Mouse (Mus musculus) CH12.LX (cell line): ENCODE measurements at regions not wholly inside any gene's neighbourhood (a gene's known extent, or its start where the extent isn't known, plus 50 kb on each side); places are given as distances from the start of the nearest gene placed in this dataset.

Experiments used
- DNase-seq: peaks from one replicate; pipeline ENCODE4 v3.0.0-alpha.2; 2013; ENCODE audit errors: extremely low read depth
- H3K27ac ChIP-seq: 2 replicates; pipeline ENCODE4 v1.5.1; 2012; ENCODE audit warnings: low read depth, mild to moderate bottlenecking, control low read depth, moderate library complexity; ENCODE audit not compliant: insufficient read depth
- H3K27me3 ChIP-seq: replicated peaks from 2 replicates; pipeline ENCODE3; 2012; ENCODE audit warnings: inconsistent platforms
- H3K36me3 ChIP-seq, 2 experiments: replicated peaks in 1 of 2; 2 replicates each; pipeline versions ENCODE3 to v1.6.1; 2012; ENCODE audit warnings: inconsistent platforms in 1 of 2, low read length in 1 of 2, mild to moderate bottlenecking in 1 of 2, mixed read lengths in 1 of 2, moderate library complexity in 1 of 2; ENCODE audit not compliant: control insufficient read depth in 1 of 2, insufficient read depth in 1 of 2
- H3K4me1 ChIP-seq, 2 experiments: 2 replicates each; pipeline ENCODE4 v1.6.1; 2012; ENCODE audit warnings: inconsistent platforms in 1 of 2, moderate library complexity in 1 of 2; ENCODE audit not compliant: insufficient read depth in 2 of 2, control insufficient read depth in 1 of 2
- H3K4me2 ChIP-seq: 2 replicates; pipeline ENCODE4 v1.6.1; 2012; ENCODE audit warnings: low read depth, mild to moderate bottlenecking, control low read depth; ENCODE audit not compliant: poor library complexity, insufficient read depth, severe bottlenecking
- H3K4me3 ChIP-seq, 3 experiments: fragments of 150-350 bp in 1 of 3; sonication (generic) in 1 of 3; replicated peaks in 1 of 3; 2 replicates each; pipeline versions ENCODE3 to v1.5.1; 2011 to 2012; ENCODE audit warnings: low read depth in 2 of 3, low read length in 2 of 3, mild to moderate bottlenecking in 2 of 3, moderate library complexity in 2 of 3, control low read depth in 1 of 3, improper control_type of control experiment in 1 of 3, inconsistent platforms in 1 of 3, mixed read lengths in 1 of 3; ENCODE audit not compliant: poor library complexity in 1 of 3
- H3K79me2 ChIP-seq: replicated peaks from 2 replicates; pipeline ENCODE4 v1.6.1; 2012; ENCODE audit warnings: mild to moderate bottlenecking, moderate library complexity; ENCODE audit not compliant: control insufficient read depth, poor library complexity, insufficient read depth, severe bottlenecking; ENCODE audit errors: extremely low read depth
- H3K9ac ChIP-seq: 2 replicates; pipeline ENCODE4 v1.6.1; 2012; ENCODE audit warnings: low read depth, mild to moderate bottlenecking, control low read depth, moderate library complexity; ENCODE audit not compliant: insufficient read depth
- H3K9me3 ChIP-seq: replicated peaks from 2 replicates; pipeline ENCODE3; 2012; ENCODE audit warnings: low read length, inconsistent platforms, mixed read lengths
- CTCF ChIP-seq, 2 experiments: IDR thresholded peaks in 1 of 2; conservative IDR thresholded peaks in 1 of 2; 2 replicates each; pipeline ENCODE4 v1.5.1; 2011 to 2012; ENCODE audit warnings: low read depth in 2 of 2, low read length in 2 of 2, improper control_type of control experiment in 1 of 2, inconsistent platforms in 1 of 2, mild to moderate bottlenecking in 1 of 2, moderate library complexity in 1 of 2
- IRF4 ChIP-seq: IDR thresholded peaks from 2 replicates; pipeline ENCODE4 v1.6.1; 2014; ENCODE audit warnings: low read depth, mild to moderate bottlenecking, inconsistent platforms, low read length, improper control_type of control experiment
- KAT2A ChIP-seq: IDR thresholded peaks from 2 replicates; pipeline ENCODE4 v1.6.1; 2012; ENCODE audit warnings: low read length, improper control_type of control experiment, inconsistent platforms; ENCODE audit not compliant: insufficient replicate concordance
- MEF2A ChIP-seq: IDR thresholded peaks from 2 replicates; pipeline ENCODE4 v1.6.1; 2014; ENCODE audit warnings: low read depth, mild to moderate bottlenecking, inconsistent platforms, low read length, improper control_type of control experiment, borderline replicate concordance
- MXI1 ChIP-seq: IDR thresholded peaks from 2 replicates; pipeline ENCODE4 v1.6.1; 2011; ENCODE audit warnings: mild to moderate bottlenecking, low read depth, low read length, improper control_type of control experiment
- NELFE ChIP-seq: IDR thresholded peaks from 2 replicates; pipeline ENCODE4 v1.6.1; 2011; ENCODE audit warnings: low read depth, low read length, improper control_type of control experiment
- POLR2A ChIP-seq: IDR thresholded peaks from 2 replicates; pipeline ENCODE4 v1.6.1; 2011; ENCODE audit warnings: low read depth, mild to moderate bottlenecking, improper control_type of control experiment, low read length
- SMC3 ChIP-seq: IDR thresholded peaks from 2 replicates; pipeline ENCODE4 v1.6.1; 2011; ENCODE audit warnings: low read depth, low read length, improper control_type of control experiment
- TBP ChIP-seq: conservative IDR thresholded peaks from 2 replicates; pipeline ENCODE4 v1.6.1; 2011; ENCODE audit warnings: low read depth, low read length, improper control_type of control experiment
- TCF12 ChIP-seq: IDR thresholded peaks from 2 replicates; pipeline ENCODE4 v1.6.1; 2014; ENCODE audit warnings: low read depth, mild to moderate bottlenecking, inconsistent platforms, low read length, improper control_type of control experiment
- USF1 ChIP-seq: IDR thresholded peaks from 2 replicates; pipeline ENCODE4 v1.6.1; 2014; ENCODE audit warnings: low read depth, mild to moderate bottlenecking, inconsistent platforms, low read length, improper control_type of control experiment
- ZKSCAN1 ChIP-seq: IDR thresholded peaks from 2 replicates; pipeline ENCODE4 v1.6.1; 2012; ENCODE audit warnings: low read depth, inconsistent platforms, low read length, improper control_type of control experiment, borderline replicate concordance
- ZMIZ1 ChIP-seq: IDR thresholded peaks from 2 replicates; pipeline ENCODE4 v1.6.1; 2012; ENCODE audit warnings: low read depth, mild to moderate bottlenecking, inconsistent platforms, low read length, improper control_type of control experiment
- ZNF384 ChIP-seq: IDR thresholded peaks from 2 replicates; pipeline ENCODE4 v1.6.1; 2012; ENCODE audit warnings: low read depth, low read length, improper control_type of control experiment, inconsistent platforms
- dilution Hi-C: fragments of 300-500 bp; cut with MboI; formaldehyde crosslinking; loops from 2 replicates; pipeline ENCODE4 v1.14.3; 2020; ENCODE audit warnings: low sequenced_read_pairs; ENCODE audit not compliant: extremely low pct_unique_long_range_greater_than_20kb, extremely low pct_ligation_motif_present
- in situ Hi-C: fragments of 300-500 bp; cut with MboI; formaldehyde crosslinking; loops from 3 replicates; pipeline ENCODE4 v1.14.3; 2019; ENCODE audit warnings: low sequenced_read_pairs, low pct_ligation_motif_present, low pct_unique_long_range_greater_than_20kb, mixed read lengths

DNA sequence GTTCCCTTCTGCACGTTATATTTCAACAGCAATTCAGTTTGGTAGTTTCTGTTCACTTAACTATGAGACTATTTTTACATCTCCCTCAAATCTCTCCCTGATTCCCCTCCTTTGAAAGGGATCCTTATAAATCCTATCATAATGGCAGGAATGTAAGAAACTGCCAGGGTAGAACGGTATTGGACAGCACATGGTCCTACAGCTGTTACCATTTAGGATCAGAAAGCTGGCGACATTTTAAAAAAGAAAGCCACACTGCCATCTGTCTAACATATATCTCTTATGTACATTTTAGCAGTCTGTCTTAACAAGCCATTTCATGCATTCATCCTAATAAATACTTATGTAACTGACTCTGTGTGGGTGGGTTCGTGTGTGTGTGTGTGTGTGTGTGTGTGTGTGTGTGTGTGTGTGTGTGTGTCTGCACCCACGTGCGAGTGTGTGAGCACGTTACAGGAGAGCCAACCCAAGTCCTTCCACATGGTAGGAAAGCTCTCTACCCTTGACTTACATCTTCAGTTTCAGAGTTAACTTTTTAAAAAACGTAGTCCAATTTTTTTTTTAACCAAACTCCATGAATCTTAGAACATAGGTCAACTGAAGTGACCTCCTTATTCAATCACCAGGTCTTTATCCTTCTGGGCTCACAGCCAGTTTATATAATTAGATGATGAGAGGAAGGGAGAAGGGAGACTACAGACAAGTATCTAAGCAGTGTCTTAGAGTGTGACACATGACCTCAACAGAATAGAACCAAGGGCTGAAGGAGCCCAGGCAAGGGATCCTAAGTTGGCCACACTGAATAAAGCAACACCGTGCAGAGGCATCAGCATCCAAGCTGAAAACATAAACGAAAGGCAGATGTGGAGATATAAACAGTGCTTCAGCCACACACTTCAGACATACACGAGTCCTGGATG lies 414.5 kb upstream of the Cdh11 start:
- H3K9ac ChIP-seq = no peak overlapping the region
- H3K79me2 ChIP-seq = no peaks in the 10 kb centered on the region
- in situ Hi-C loops (no loop called here), dilution Hi-C loops (no loop called here)
- H3K36me3 ChIP-seq = no peaks in the 10 kb centered on the region
- TF ChIP-seq USF1 = no peak
- TF ChIP-seq TBP = no peak
- TF ChIP-seq ZNF384 = no peak
- TF ChIP-seq CTCF (conservative IDR thresholded peaks at IDR 0.05 in 1 of 2, IDR thresholded peaks at IDR 0.05 in 1 of 2; ENCODE audit: low read depth in 2 of 2, low read length in 2 of 2) = no peak
- no peak overlapping the region for H3K4me3 ChIP-seq
- peaks cover 58% of the 10 kb centered on the region for H3K9me3 ChIP-seq
- no peak for DNase-seq
- no peak overlapping the region for H3K4me2 ChIP-seq
- H3K4me1 ChIP-seq = no peaks in the 10 kb centered on the region
- H3K27ac ChIP-seq = no peak overlapping the region
- no peaks in the 10 kb centered on the region for H3K27me3 ChIP-seq

DNA sequence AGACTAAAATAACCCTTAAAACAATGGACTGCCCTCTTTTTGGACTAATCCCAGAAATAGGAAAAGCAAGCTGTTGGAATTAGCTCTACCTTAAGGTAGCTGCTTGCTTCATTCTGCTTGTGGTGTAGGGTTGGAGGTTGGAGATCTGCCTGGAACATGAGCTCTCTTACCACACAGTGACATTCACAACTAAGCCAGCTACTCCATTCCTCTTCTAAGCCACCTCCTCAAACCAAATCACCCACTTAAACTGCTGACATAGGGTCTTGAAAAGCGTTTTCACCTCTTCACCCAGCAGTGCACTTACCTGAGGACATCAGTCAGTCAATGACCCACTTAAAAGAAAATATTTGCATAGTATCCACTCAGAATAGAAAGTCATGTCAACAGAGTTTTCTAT lies 418.3 kb upstream of the Cdh11 start:
- no peak overlapping the region for H3K4me2 ChIP-seq
- H3K27ac ChIP-seq = no peak overlapping the region
- peaks cover 53% of the 10 kb centered on the region for H3K9me3 ChIP-seq
- no peak overlapping the region for H3K9ac ChIP-seq
- no peaks in the 10 kb centered on the region for H3K27me3 ChIP-seq
- no peaks in the 10 kb centered on the region for H3K79me2 ChIP-seq
- in situ Hi-C loops = no loop called here
- dilution Hi-C loops = no loop called here
- no peak overlapping the region for H3K4me3 ChIP-seq
- no peak for TF ChIP-seq ZKSCAN1
- TF ChIP-seq MXI1 = no peak
- no peak for TF ChIP-seq ZMIZ1
- no peak for TF ChIP-seq NELFE
- no peak for TF ChIP-seq ZNF384
- no peak for TF ChIP-seq MEF2A
- no peak for TF ChIP-seq POLR2A
- TF ChIP-seq TCF12 = no peak
- TF ChIP-seq CTCF (conservative IDR thresholded peaks at IDR 0.05 in 1 of 2, IDR thresholded peaks at IDR 0.05 in 1 of 2; ENCODE audit: low read depth in 2 of 2, low read length in 2 of 2) = no peak
- TF ChIP-seq KAT2A = no peak
- TF ChIP-seq SMC3 = no peak
- TF ChIP-seq USF1 = no peak
- no peak for TF ChIP-seq IRF4
- no peaks in the 10 kb centered on the region for H3K36me3 ChIP-seq
- no peak for DNase-seq
- H3K4me1 ChIP-seq = no peaks in the 10 kb centered on the region
